Mouse (Mus musculus) myocyte (in vitro differentiated cells): ENCODE measurements around the gene Eln.

Source experiments
- CEBPB ChIP-seq: IDR thresholded peaks from 2 replicates; pipeline ENCODE4 v1.6.1; 2011; ENCODE audit warnings: mild to moderate bottlenecking, moderate library complexity; ENCODE audit not compliant: poor library complexity, insufficient read depth, severe bottlenecking
- E2F4 ChIP-seq: IDR thresholded peaks from one replicate; pipeline ENCODE4 v1.6.1; 2011; ENCODE audit warnings: mild to moderate bottlenecking, control low read depth, moderate library complexity; ENCODE audit not compliant: insufficient read depth
- MYOD1 ChIP-seq, 3 experiments: IDR thresholded peaks; one replicate each; pipeline ENCODE4 v1.6.1; 2011; ENCODE audit warnings: control low read depth in 2 of 3, low read depth in 2 of 3, mild to moderate bottlenecking in 2 of 3, moderate library complexity in 1 of 3; ENCODE audit not compliant: insufficient read length in 2 of 3, control insufficient read depth in 1 of 3
- MYOG ChIP-seq, 3 experiments: IDR thresholded peaks; one replicate each; pipeline ENCODE4 v1.6.1; 2011; ENCODE audit warnings: control low read depth in 2 of 3, low read depth in 2 of 3, mild to moderate bottlenecking in 2 of 3; ENCODE audit not compliant: insufficient read length in 2 of 3, control insufficient read depth in 1 of 3, insufficient read depth in 1 of 3
- POLR2A ChIP-seq: IDR thresholded peaks from one replicate; pipeline ENCODE4 v1.6.1; 2011; ENCODE audit warnings: low read depth, mild to moderate bottlenecking, control low read depth, moderate library complexity; ENCODE audit not compliant: insufficient read length
- POLR2AphosphoS2 ChIP-seq: IDR thresholded peaks from one replicate; pipeline ENCODE4 v1.6.1; 2011; ENCODE audit warnings: low read depth, control low read depth; ENCODE audit not compliant: insufficient read length
- SRF ChIP-seq: IDR thresholded peaks from one replicate; pipeline ENCODE4 v1.6.1; 2011; ENCODE audit warnings: low read depth; ENCODE audit not compliant: control insufficient read depth, insufficient read length
- TCF12 ChIP-seq: IDR thresholded peaks from one replicate; pipeline ENCODE4 v1.6.1; 2011; ENCODE audit warnings: mild to moderate bottlenecking, control low read depth; ENCODE audit not compliant: poor library complexity, insufficient read depth, severe bottlenecking
- TCF3 ChIP-seq: IDR thresholded peaks from one replicate; pipeline ENCODE4 v1.6.1; 2011; ENCODE audit warnings: low read depth, control low read depth; ENCODE audit not compliant: insufficient read length
- USF1 ChIP-seq: IDR thresholded peaks from one replicate; pipeline ENCODE4 v1.6.1; 2011; ENCODE audit warnings: low read depth, mild to moderate bottlenecking, control low read depth, moderate library complexity

- TF ChIP-seq CEBPB (no peak), USF1 (no peak), TCF3 (no peak), POLR2A (no peak), E2F4 (no peak), MYOG (IDR thresholded peaks at IDR 0.05; ENCODE audit: control insufficient read depth in 1 of 3, insufficient read depth in 1 of 3, insufficient read length in 2 of 3, low read depth in 2 of 3) (no peak), SRF (no peak), TCF12 (no peak), MYOD1 (IDR thresholded peaks at IDR 0.05; ENCODE audit: control insufficient read depth in 1 of 3, insufficient read length in 2 of 3, low read depth in 2 of 3) (peak in 1 of 3 experiments; percentile 3), POLR2AphosphoS2 (no peak)
Observed at GRCm38 (mm10) chr5:134769181-134769580, 22.1 kb upstream of the Eln start.
